14 mouse cellular contexts compared by ENCODE assay signal in genomic region chr17:49448570-49449229, GRCm38 (mm10). TPM values are rescaled to one million over a fixed set of nuclear protein-coding genes. Genes with fewer than 3 reads are reported as not detected.
DNase-seq lines count a peak whose midpoint lies in the region; ATAC-seq and TF ChIP-seq lines count a peak whose summit lies in the region.
"Had no signal": no experiment of that assay in that cellular context is flagged by ENCODE, and none has a peak within 500 bp of the region (broad histone marks: within the 10 kb centered on the region; RNA-seq: fewer than 3 reads in every experiment).

No protein-coding gene starts in this region.

- no peak overlapping the region for H3K27ac ChIP-seq in heart, adult 2 months
- no peak overlapping the region for H3K27ac ChIP-seq in lung, postnatal 0 days (ENCODE audit: low read length)
- no peak overlapping the region for H3K27ac ChIP-seq in forebrain, postnatal 0 days (ENCODE audit: low read depth, low read length)
- no peak overlapping the region for H3K27ac ChIP-seq in limb, embryonic 15.5 days
- H3K27ac ChIP-seq in left cerebral cortex, adult 2 months = no peak overlapping the region
- H3K27ac ChIP-seq: embryonic facial prominence, embryonic 13.5 days; hindbrain, embryonic 13.5 days; liver, embryonic 15.5 days had no signal

- no peaks in the 10 kb centered on the region for H3K27me3 ChIP-seq in heart, adult 2 months (ENCODE audit: control insufficient read depth, insufficient read depth, low read length)
- H3K27me3 ChIP-seq in lung, postnatal 0 days (replicated peaks; ENCODE audit: insufficient read depth, low read length) = no peaks in the 10 kb centered on the region
- no peaks in the 10 kb centered on the region for H3K27me3 ChIP-seq in forebrain, postnatal 0 days (ENCODE audit: insufficient read depth, low read length)
- no peaks in the 10 kb centered on the region for H3K27me3 ChIP-seq in limb, embryonic 15.5 days
- H3K27me3 ChIP-seq: CH12.LX; embryonic facial prominence, embryonic 13.5 days; hindbrain, embryonic 13.5 days; liver, embryonic 15.5 days; megakaryocyte, embryonic 14.5 days had no signal

- WGBS in heart, adult 2 months = 56% methylated on average over 9 of the region's 9 CpGs
- WGBS in lung, postnatal 0 days = 59% methylated on average over 8 of the region's 9 CpGs
- 63% methylated on average over 8 of the region's 9 CpGs for WGBS in forebrain, postnatal 0 days
- 46% methylated on average over 9 of the region's 9 CpGs for WGBS in limb, embryonic 15.5 days

- H3K4me1 ChIP-seq in heart, adult 2 months (ENCODE audit: control insufficient read depth, insufficient read depth, low read length) = 0 out of 2 replicates have a peak, but pooled peaks cover 2% of the 10 kb centered on the region
- H3K4me1 ChIP-seq in lung, postnatal 0 days (ENCODE audit: insufficient read depth, low read depth, low read length) = no peaks in the 10 kb centered on the region
- 0 out of 2 replicates have a peak, but pooled peaks cover 2% of the 10 kb centered on the region for H3K4me1 ChIP-seq in forebrain, postnatal 0 days (ENCODE audit: insufficient read depth)
- no peaks in the 10 kb centered on the region for H3K4me1 ChIP-seq in limb, embryonic 15.5 days
- H3K4me1 ChIP-seq: hindbrain, embryonic 13.5 days; liver, embryonic 15.5 days; megakaryocyte, embryonic 14.5 days had no signal

- no peak overlapping the region for H3K9ac ChIP-seq in heart, adult 2 months (ENCODE audit: low read depth, low read length)
- no peak overlapping the region for H3K9ac ChIP-seq in lung, postnatal 0 days (replicated peaks; ENCODE audit: low read depth)
- H3K9ac ChIP-seq in forebrain, postnatal 0 days = no peak overlapping the region
- no peak overlapping the region for H3K9ac ChIP-seq in limb, embryonic 15.5 days
- H3K9ac ChIP-seq: embryonic facial prominence, embryonic 13.5 days; hindbrain, embryonic 13.5 days; liver, embryonic 15.5 days had no signal

- no peak overlapping the region for H3K4me2 ChIP-seq in lung, postnatal 0 days (replicated peaks; ENCODE audit: low read depth, low read length)
- H3K4me2 ChIP-seq in forebrain, postnatal 0 days (ENCODE audit: low read depth) = no peak overlapping the region
- no peak overlapping the region for H3K4me2 ChIP-seq in limb, embryonic 15.5 days
- H3K4me2 ChIP-seq: embryonic facial prominence, embryonic 13.5 days; hindbrain, embryonic 13.5 days; liver, embryonic 15.5 days had no signal

- no peaks in the 10 kb centered on the region for H3K9me3 ChIP-seq in lung, postnatal 0 days (ENCODE audit: low read length)
- no peaks in the 10 kb centered on the region for H3K9me3 ChIP-seq in forebrain, postnatal 0 days (ENCODE audit: low read length)
- no peaks in the 10 kb centered on the region for H3K9me3 ChIP-seq in limb, embryonic 15.5 days
- H3K9me3 ChIP-seq: embryonic facial prominence, embryonic 13.5 days; hindbrain, embryonic 13.5 days; liver, embryonic 15.5 days; megakaryocyte, embryonic 14.5 days had no signal

- ATAC-seq in lung, postnatal 0 days = peak; percentile 55; the same call in 1 of the 2 replicates
- ATAC-seq in forebrain, postnatal 0 days = peak; percentile 50; the same call in 1 of the 2 replicates
- 0 out of 2 replicates have a peak, but pooled peaks have one; percentile 48 for ATAC-seq in limb, embryonic 15.5 days (ENCODE audit: insufficient number of reproducible peaks, low FRiP score, low TSS enrichment, low read depth)
- no peak for ATAC-seq in megakaryocyte-erythroid progenitor cell, adult 5-6 weeks (replicated peaks; ENCODE audit: low FRiP score, low TSS enrichment, poor library complexity, severe bottlenecking)

- H3K36me3 ChIP-seq in heart, adult 2 months (ENCODE audit: control insufficient read depth, insufficient read depth, low read length) = no peaks in the 10 kb centered on the region
- 0 out of 2 replicates have a peak, but pooled peaks cover 14% of the 10 kb centered on the region for H3K36me3 ChIP-seq in lung, postnatal 0 days (ENCODE audit: insufficient read depth, low read length)
- H3K36me3 ChIP-seq in forebrain, postnatal 0 days (ENCODE audit: insufficient read depth) = peaks cover 4% of the 10 kb centered on the region; the same call in 1 of the 2 replicates
- peaks cover 25% of the 10 kb centered on the region for H3K36me3 ChIP-seq in limb, embryonic 15.5 days

- no peaks in the 10 kb centered on the region for H3K79me2 ChIP-seq in heart, adult 2 months (replicated peaks; ENCODE audit: control insufficient read depth, insufficient read depth, low read length)

- TF ChIP-seq POLR2A in heart, adult 2 months (IDR thresholded peaks at IDR 0.05; ENCODE audit: insufficient read depth, low read depth, low read length) = no peak

- no peak for TF ChIP-seq CTCF in heart, adult 2 months (IDR thresholded peaks at IDR 0.05)
- TF ChIP-seq CTCF in lung, postnatal 0 days (IDR thresholded peaks at IDR 0.05) = no peak
- TF ChIP-seq CTCF in forebrain, postnatal 0 days (IDR thresholded peaks at IDR 0.05; ENCODE audit: low read depth) = no peak
- no peak for TF ChIP-seq CTCF in left cerebral cortex, adult 2 months (IDR thresholded peaks at IDR 0.05)

- no peak overlapping the region for H3K4me3 ChIP-seq in heart, adult 2 months
- H3K4me3 ChIP-seq in lung, postnatal 0 days (ENCODE audit: low read depth, low read length) = no peak overlapping the region
- no peak overlapping the region for H3K4me3 ChIP-seq in forebrain, postnatal 0 days (ENCODE audit: low read depth, low read length)
- no peak overlapping the region for H3K4me3 ChIP-seq in limb, embryonic 15.5 days
- H3K4me3 ChIP-seq in left cerebral cortex, adult 2 months = no peak overlapping the region
- H3K4me3 ChIP-seq: embryonic facial prominence, embryonic 13.5 days; hindbrain, embryonic 13.5 days; liver, embryonic 15.5 days; megakaryocyte, embryonic 14.5 days; myocyte had no signal

- no peak for TF ChIP-seq EP300 in heart, adult 2 months (IDR thresholded peaks at IDR 0.05; ENCODE audit: insufficient read depth, low read depth, low read length)
- TF ChIP-seq EP300 in lung, postnatal 0 days (IDR thresholded peaks at IDR 0.05) = no peak

- intact Hi-C loops in heart, adult 2 months (cut with DNase I) = no loop called here
- intact Hi-C loops in left cerebral cortex, adult 2 months (cut with DNase I) = no loop called here

- peak; percentile 95 for DNase-seq in heart, adult 11 months
- no peak for DNase-seq in heart, adult 2 months
- DNase-seq in lung, postnatal 0 days (ENCODE audit: low spot score) = peak; percentile 26
- DNase-seq in lung, adult 18-20 months = no peak
- peak; percentile 50 for DNase-seq in forebrain, postnatal 0 days
- DNase-seq in left cerebral cortex, adult 2 months (ENCODE audit: extremely low spot score in 1 of 2, low spot score in 2 of 2) = no peak

RNA-seq across cellular contexts. Expression of gene Mocs1, which starts 20.5 kb away (rescaled TPM):
- 10 to 100 TPM; 19.2 to 20.9 TPM for total RNA-seq in heart, adult 2 months (2021)
- 11.7 and 13.4 TPM in 2 replicates for polyA plus RNA-seq in heart, adult 2 months (2012; rRNA removed)
- polyA plus RNA-seq in lung, postnatal 0 days (2015; fragmentation: Nextera tagmentation; extraction: Ambion mirVana) = 5.4 and 7.2 TPM in 2 replicates
- 9.3 and 12.7 TPM in 2 replicates for total RNA-seq in forebrain, postnatal 0 days (2014; rRNA removed)
- 4.2 and 4.6 TPM in 2 replicates for polyA plus RNA-seq in forebrain, postnatal 0 days (2015; fragmentation: Nextera tagmentation; extraction: Ambion mirVana)
- polyA plus RNA-seq in limb, embryonic 15.5 days (2015; fragmentation: Nextera tagmentation; extraction: Ambion mirVana) = 10.4 and 11.9 TPM in 2 replicates
- 36.2 and 50.2 TPM in 2 replicates for total RNA-seq in megakaryocyte-erythroid progenitor cell, adult 5-6 weeks (2014; fragmentation: Nextera tagmentation)
- total RNA-seq in megakaryocyte-erythroid progenitor cell, adult 5-6 weeks (2017) = 8.9 and 9.4 TPM in 2 replicates
- total RNA-seq in left cerebral cortex, adult 2 months (2021) = 10 to 100 TPM; 13.9 to 15.6 TPM

Comparison
In these comparisons a context has a peak if more than half of its experiments do, and no peak if none do; other contexts are left out.
1. DNase-seq: peak in heart, adult 11 months (single experiment), lung, postnatal 0 days (single experiment) and forebrain, postnatal 0 days (single experiment); none in heart, adult 2 months (0 of 2), lung, adult 18-20 months (0 of 2) and left cerebral cortex, adult 2 months (0 of 2).